Mouse (Mus musculus): Measurements from ENCODE around the gene Snx21. TPM values are rescaled to one million over a fixed set of nuclear protein-coding genes. Genes with fewer than 3 reads are reported as not detected.
A peak's percentile ranks its signal among the peaks of the same experiment; 100 is the strongest.

The Snx21 gene
- 10 to 100 TPM; 36.7 to 44.0 TPM for total RNA-seq (2021)

DNA sequence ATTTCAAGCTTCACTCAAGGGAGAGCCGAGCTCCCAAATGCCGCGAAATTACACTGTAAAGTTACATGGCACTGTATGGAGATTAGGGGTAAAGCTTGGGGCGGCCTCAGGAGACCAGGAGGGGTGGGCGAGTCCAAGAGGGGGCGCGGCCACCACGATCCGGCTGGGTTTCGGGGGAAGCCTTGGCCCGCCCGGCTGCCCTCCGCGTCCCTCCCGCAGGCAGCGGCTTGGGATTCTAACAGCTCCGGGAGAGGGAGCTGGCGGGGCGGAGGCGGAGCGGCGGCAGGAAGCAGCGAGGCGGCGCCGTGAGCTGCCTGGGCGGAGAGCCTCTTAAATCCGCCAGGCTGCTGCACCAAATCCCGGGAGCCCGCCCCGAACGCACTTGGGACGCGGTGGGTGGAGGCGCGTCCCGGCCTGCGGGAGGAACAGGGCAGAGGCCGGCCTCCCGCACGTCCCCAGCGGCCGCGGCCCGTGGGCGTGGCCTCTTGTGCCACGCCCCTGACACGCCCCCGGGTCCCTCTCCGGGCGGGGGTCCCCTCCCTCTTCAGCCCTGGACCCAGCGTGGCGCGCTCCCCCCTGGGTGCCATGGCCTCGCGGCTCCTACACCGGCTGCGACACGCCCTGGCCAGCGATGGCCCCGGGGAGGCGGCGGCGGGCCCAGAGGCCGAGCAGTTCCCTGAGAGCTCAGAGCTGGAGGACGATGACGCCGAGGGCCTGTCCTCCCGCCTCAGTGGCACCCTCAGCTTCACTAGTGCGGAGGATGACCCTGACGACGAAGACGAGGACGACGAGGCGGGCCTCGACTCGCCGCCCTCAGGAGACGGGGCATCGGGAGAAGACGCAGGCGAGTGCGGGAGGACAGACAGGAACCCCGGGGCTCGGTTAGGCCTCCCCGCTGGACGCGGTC, at the start of gene Snx21:
Gene Snx21 (plus strand): TSS at position 343 of the 907 bp plus-strand sequence.
- DNase-seq = peak; percentile 87 to 88

DNA sequence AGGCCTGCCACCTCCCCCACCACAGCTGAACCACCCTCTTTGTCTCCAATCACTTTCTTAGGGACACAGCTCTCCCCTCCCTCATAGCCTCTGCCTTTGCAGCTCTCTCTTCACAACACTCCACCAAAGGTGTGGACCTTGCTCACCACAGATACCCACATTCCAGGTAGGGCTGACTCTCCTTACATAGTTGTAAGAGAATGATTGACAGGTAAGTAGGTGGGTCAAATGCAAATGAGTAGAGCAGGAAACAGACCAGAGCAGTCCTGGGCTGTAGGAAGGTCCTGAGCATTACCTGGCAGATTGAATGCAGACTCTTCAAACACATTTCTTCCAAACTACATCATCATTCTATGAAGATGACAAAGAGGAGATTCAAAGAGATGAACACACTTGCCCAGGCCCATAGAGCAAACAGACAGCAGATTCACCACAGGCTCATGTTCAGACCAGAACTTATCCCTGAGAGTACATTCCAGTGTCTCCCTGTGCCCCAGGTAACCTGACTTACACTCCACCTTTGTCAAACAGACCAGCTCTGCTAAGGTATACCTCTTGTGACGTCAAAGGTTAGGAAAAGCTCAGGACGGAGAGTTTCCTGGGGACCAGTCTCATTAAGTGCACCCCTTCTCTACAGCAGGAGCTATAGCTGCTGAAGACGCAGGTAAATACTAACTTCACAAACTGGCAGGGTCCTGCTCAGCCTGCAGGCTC, 48.1 kb upstream of the Snx21 start:
- no peak for DNase-seq

DNA sequence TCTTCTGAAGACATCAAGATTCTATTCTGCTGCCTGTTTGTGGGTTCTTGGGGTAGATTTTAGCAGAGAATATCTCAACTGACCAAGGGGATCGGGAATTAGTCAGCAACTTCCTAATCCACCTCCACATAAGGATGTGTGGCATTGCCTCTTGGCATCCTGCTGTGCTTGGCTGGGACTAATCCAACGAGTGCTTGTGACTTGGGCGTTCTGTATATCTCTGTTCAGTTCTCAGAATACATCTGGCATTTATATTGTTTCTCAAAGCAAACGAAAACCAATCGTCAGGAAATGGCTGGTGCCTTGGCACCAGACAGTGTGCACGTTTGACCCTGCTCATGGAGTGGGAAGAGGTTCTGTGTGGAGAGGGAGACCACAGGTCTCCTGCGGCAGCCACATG, 45.7 kb upstream of the Snx21 start:
- DNase-seq = no peak

DNA sequence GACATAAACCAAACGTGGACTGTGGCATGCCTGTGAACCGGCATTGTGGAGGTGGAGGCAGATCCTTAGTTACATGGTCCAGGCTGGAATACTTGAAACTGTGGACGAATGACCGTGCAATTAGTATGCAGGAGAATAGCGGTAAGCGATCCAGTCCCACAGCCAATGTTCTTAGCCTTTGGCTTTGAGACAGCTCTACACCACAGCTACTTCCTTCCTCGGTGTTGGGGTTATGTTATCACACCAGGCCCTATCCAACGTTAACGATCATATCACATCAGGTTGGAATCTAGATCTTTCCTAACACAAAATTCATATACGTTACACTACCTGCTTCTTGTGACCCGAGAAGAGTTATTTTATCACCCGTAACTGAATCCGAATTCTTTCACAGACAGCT, 40.6 kb upstream of the Snx21 start:
- no peak for DNase-seq

DNA sequence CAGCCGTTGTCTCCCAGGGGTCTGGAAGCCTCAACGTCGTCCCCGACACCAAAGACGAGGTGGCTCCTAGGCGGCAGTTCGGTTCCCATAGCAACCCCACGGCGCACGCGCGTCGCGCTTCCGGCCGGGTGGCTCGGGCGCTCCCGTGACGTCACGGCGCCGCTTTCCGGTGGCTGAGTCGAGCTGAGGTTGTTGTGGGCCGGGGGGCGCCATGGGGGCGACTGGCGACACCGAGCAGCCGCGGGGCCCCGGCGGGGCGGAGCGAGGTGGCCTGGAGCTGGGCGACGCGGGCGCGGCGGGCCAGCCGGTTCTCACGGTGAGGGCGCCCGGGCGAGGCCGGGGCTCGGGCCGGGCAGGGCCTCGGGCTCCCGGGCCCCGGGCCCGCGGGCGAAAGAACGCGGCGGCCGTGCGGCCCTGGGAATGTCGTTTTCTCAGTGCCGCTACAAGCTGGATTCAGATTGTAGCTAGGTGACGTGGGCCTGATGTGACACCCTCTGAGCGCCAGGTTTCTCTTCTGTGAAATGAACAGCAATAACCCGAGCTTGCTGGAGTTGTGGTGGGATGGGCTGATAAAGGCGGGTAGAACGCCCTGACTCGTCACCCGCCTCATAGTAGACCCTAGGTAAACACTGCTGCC, 39.7 kb upstream of the Snx21 start, which contains the start of the genes Wfdc3 and Dnttip1:
Gene Wfdc3 (minus strand): TSS at position 89 of the 637 bp plus-strand sequence.
Gene Dnttip1 (plus strand): TSS at position 141 of the 637 bp plus-strand sequence.
- peak; percentile 94 for DNase-seq

DNA sequence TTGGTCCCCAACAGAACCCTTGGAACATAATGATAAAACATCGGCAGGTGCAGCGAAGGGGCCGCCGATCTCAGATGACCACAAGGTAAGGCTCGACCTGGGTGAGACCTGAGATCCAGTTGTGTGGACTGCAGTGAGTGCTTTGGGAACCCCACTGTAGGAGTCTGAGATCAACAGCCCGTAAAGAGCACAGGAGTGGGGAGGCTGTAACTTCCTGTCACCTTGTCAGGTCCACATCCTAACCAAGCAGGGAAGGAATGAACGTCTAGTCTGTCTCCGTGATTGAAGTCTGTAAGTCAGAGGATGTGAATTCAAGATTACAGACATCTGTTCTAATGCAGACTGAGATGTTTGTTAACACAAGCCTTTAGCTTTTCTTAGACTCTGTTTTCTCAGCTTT, 38.9 kb upstream of the Snx21 start:
- no peak for DNase-seq

DNA sequence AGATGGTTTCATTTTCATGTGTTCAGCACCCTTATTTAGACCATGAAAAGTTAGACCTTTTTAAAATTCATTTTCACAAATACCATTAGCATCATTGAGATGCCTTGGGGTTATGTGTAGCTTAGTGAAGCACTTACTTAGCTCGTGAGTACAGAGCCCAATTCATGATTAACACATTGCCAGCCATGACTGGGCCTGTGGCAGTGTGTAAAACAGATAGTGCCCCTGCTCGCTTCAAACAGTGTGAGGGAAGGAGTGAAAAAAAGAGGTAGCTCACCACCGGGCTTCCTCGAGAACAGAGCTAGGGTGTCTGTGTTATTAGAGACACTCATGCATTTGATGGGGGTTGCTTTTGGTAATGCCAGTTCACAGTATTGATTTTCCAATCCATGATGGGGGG, 37.4 kb upstream of the Snx21 start:
- no peak for DNase-seq

DNA sequence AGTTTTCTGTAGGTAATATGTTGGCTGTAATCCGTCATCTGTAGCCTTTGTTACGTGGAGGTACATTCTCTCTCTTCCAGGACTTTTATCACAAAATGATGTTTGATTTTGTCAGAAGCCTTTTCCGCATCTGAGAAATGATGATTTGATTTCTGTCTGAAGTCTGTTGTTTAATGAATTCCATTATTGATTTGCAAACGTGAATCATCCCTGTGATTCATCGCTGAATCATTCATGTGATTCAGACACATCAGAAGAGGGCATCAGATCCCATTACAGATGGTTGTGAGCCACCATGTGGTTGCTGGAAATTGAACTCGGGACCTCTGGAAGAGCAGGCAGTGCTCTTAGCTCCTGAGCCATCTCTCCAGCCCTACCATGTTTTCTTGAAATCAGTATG, 36.6 kb upstream of the Snx21 start:
- no peak for DNase-seq

DNA sequence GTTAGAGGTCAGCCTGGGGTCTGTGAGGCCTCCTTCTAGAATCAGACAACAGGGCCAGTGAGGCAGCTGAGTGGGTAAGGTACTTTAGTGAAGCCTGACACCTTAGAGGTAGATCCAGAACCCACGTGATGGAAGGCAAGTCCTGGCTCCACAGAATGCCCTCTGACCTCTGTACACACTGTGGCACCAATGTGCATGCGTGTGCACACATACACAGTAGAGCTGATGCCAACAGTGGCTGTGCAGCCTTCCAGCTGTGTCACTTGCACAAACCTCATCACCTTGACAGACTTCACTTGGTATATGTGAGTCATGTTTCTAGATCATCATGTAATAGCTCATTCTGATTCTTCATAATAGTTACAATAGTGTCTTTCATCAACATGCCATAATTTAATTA, 33.2 kb upstream of the Snx21 start:
- DNase-seq = no peak

DNA sequence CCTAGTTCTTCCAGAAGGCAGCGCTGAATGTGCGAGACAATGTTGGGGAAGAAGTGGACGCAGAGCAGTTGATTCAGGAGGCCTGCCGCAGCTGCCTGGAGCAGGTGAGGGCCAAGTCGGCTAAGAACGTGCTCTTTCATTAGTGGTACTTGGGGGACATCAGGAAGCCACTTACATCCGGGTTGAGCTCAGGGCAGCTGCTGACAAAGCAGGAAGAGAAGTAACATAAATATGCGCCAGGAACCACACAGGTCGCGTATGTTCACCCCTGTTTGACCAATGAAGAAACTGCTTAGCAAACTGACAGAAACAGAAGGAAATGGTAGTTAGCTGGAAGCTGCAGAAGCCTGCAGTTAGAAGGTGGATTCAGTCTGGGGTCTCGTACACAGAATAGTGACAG, 31.5 kb upstream of the Snx21 start:
- DNase-seq = no peak

DNA sequence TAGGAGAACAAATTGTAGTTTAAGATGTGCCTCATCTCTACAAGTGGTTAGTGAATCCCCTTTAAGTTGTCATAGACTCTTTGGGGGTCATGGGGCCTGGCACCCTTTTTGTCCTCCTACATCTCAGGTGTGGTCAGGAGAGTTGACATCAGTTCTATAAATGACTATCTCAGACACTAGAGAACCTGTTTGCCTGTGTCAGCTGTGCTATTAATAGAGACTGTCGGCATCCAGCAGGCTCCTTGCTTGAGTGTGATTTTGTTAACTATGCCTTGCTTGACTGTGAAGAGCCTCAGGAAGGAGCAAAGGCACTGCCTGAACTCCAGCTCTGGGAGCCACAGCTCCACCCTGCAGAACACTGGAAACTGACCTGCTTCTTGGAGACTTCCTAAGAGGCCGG, 30.8 kb upstream of the Snx21 start:
- DNase-seq = no peak

DNA sequence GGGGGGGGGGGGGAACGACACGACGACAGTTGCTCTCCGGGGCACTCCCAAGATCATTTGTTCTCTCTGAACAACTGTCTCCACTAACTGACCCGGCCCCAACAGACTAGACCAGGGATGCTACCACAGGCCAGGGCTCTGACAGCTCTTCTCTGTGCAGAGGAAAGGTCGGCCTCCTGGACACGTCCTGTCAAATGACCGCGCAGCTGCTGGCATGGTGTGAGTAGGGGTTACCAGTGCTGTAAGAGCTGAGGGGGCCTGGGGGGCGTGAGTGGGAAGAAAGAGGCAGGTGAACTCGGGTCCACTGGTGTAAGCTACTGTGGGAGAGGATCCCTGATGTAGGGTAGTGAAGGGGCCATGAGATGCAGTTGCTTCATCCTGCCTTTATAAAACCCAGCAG, 27.8 kb upstream of the Snx21 start:
- DNase-seq = no peak

DNA sequence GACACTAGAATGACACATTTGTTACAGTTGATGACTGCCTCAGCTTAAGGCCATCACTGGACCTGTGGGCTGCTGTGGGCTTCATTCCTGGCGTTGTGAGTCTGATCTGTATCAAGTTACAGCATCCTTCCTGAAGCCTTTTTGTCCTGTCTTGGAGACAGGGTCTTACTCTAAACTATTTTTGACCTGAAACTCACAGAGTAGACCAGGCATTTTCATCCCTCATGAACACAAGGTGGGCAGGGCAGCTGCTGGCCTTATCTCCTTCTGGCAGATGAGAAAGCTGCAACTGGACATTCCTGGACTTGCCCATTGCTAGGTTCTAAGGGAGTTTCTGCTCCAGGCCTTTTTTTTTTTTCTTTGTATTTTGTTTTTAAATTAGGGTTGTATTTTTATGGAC, 26.9 kb upstream of the Snx21 start:
- DNase-seq = no peak

DNA sequence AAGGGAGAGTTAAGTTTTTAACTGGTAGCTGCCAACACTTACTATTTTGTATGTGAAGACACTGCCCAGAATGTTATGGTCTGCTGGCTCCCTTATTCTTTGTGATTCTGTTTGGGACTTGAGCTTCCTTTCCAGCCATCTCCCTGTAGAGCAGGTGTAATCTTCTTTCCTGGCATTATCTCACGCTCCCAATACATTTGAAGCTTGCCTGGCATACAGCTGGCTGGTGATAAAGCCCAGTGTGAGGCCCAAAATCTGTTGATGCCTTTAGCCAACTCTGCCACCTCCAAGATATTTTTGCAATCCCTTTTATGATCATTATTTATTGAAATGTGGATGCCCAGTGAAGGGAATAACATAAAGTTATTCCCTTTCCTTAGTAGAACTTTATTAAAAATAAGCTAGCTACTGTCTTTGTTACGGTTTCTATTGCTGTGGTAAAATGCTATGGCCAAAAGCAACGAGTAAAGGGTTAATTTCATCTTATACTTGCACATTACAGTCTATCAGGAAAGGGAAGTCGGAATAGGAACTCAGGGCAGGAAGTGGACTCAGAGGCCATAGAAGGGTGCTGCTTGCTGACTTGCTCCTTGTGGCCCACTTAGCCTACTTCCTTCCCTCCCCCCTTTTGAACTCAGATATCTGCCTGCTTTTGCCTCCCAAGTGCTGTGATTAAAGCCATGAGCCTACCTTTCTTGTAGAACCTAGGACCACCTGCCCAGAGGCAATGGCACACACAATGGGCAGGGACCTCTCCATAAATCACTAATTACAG, 25.4 kb upstream of the Snx21 start:
- DNase-seq = no peak

DNA sequence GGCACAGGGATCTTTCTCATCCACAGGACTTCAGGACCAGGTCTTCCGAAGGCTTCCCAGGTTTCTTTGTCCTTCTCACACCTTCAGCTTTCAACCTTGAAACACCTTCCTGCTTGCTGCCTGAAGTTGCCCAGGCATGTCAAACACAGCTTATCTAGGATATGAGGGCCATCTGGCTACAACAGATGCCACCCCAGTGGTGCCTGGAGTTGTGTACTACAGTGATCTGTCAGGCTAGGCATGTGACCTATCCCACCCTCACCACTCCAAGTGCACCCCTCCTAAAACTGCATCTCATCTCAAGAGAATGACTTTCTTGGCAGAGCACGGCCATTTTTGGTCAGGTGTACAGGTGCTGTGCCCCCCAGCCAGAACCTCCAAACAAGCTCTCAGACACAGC, 24.1 kb upstream of the Snx21 start:
- DNase-seq = no peak

DNA sequence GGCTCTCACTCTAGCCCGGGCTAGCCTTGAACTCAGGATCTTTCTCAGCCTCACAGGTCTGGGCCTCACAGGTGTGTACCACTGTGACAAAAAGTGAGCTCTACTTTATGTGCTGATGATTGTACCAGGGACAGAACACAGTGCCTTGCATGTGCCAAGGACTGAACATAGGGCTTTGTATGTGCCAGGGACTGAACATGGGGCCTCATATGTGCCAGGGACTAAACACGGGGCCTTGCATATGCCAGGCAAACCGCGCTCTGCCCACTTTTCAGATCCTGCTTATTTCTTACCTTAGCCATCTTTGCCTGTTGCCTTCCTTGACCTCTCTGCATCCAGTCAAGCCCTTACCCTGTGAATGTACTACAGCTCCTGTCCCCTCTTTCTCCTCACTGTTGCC, 23.7 kb upstream of the Snx21 start:
- DNase-seq = no peak

DNA sequence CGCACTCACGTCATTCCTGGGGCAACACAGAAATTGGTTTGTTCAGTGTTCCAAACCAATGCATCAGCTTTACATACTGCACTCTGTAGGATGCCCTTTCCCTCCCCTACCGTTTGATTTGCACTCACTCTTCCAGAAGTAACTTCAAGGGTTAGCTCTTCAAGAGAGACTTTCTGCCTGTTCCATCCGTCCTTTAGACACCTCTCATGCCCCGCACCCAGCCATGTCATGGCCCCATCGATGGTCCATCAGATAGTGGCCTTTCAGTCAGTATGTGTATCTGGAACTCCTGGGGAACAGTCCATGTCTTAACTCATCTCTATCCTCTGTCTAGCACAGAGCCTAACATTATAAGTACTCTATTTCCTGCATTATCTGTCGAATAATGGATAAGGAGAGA, 23.0 kb upstream of the Snx21 start:
- DNase-seq = no peak

DNA sequence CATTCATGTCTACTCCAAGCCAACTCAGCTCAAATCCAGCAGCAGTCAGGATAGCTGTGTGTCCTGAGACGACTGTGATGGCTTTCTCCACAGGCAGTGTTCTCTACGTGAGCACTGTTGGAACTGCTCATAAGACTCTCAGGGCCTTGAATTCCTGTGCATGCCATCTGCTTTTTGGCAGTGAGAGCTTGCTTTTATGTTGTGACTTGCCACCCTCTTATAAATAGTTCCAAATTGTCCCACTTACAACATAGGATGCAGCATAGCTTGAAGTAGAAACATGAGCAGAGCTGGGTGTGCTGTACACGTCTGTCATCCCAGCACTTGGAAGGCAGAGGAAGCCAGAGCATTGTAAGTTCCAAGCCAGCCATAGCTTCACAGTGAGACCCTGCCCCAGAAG, 19.8 kb upstream of the Snx21 start:
- no peak for DNase-seq

DNA sequence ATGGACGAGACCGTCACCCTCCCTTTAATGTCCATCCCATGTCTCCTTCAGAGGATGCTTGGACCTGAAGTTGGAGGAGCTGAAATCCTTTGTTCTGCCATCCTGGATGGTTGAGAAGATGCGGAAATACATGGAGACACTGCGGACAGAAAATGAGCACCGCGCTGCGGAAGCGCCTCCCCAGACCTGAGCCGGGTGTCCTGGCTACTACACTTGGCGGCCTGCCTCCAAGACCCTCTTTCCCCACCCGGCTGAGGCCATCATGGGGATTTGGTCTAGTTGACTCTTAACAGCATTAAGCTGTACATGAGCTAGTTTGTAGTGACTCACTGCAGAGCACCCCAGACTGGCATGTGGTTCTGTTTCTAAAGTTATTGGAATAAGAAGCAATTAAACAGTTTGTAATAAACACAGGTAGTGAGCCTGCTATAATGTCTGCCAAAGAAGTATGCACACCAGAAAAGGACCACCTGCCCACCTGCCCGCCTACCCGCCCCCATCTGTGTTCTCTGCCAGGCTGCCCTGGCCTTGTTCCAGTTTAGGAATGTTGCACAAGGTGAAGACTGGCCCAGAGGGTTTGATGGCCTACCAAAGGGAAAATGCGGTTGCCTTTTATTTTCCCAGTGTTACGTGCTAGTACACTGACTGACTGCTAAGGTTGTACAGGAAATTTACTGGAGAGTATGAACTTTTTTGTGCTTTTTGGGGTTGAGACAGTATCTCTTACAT, 17.6 kb upstream of the Snx21 start:
- no peak for DNase-seq

DNA sequence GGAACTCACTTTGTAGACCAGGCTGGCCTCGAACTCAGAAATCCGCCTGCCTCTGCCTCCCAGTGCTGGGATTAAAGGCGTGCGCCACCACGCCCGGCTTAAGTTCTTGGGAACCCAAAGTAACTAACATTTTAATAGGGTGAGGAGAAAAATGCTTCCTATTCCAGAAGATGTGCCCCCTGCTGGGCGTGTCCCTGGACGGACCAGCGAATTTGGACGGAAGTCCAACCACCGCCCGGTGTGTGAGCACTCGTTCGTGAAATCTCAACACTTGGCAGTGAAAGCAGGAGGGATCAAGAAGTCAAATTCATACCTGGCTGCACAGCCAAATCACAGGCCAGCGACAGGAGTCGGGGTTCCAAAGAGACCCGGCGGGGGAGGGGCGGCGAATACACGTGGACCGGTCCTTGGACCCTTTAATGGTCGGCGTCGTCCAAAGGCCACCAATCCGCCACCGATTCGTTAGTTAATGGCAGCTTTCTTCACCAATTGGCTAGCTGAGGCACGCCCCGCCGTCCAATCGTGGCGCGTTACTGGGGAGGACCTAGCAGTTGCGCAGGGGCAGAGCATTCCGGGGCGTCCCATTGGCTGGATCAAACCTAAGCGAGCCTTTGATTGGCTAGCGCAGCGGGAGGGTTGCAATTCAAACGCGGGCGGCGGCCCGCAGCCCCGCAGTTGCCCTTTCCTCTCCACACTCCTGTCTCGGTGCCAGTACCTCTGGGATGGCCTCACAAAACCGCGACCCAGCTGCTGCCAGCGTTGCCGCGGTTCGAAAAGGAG, 16.2 kb upstream of the Snx21 start, which contains the start of gene Ube2c:
Gene Ube2c (plus strand): TSS at position 641 of the 780 bp plus-strand sequence.
- DNase-seq = peak; percentile 96 to 98

DNA sequence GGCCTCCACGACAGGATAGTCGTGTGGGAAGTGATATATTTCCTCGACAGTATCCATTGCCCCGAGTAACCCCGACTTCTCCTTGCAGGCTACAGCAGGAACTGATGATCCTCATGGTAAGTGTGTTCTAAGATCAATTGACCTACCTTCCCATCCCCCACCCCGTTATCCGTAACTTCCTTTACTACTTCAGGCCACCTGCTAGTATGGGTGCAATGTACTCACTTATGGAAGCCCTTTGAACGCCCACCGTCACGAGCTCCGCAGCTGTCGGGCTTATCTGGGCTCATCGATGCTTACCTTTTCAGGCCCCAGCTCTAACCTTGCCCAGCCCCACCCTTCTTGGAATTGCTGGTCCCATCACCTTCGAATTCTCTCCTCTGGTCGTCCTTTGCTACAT, 15.3 kb upstream of the Snx21 start:
- no peak for DNase-seq
